Mouse (Mus musculus): ENCODE data around the gene Spock1. TPM values are rescaled to one million over a fixed set of nuclear protein-coding genes. Genes with fewer than 3 reads are reported as not detected.

The Spock1 gene
- total and polyA plus RNA-seq, 3 experiments, result not detected

DNA sequence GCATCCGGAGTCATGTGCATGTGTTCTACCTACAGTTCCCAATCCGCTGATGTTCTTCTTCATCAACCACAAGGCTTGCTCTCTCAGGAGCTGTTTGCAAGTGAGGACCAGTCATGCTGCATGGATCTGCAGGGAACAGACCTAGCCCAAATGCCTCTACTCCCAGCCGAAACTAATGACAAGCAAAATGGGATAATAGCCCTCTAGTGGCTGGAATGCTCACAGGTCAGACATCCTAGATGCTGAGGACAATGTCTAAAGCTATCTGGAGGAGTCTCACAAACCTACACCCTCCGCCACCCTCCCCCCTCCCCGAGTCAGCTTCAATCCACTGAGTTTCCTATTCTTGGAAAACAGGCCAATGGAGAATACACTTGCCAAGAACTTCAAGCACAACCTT, 358.4 kb downstream of the Spock1 start:
- no peak for TF ChIP-seq TCF12 (IDR thresholded peaks at IDR 0.05; ENCODE audit: low read depth, low read length)
- TF ChIP-seq SIN3A (IDR thresholded peaks at IDR 0.05; ENCODE audit: low read length), result no peak
- TF ChIP-seq ZKSCAN1 (IDR thresholded peaks at IDR 0.05; ENCODE audit: borderline replicate concordance, low read depth, low read length), result no peak
- TF ChIP-seq MAZ (IDR thresholded peaks at IDR 0.05; ENCODE audit: low read depth, low read length), result no peak
- TF ChIP-seq USF1 (IDR thresholded peaks at IDR 0.05; ENCODE audit: low read depth, low read length), result no peak
- no peak for TF ChIP-seq JUND (conservative IDR thresholded peaks at IDR 0.05; ENCODE audit: low read depth, low read length)
- no peak for TF ChIP-seq EP300 (IDR thresholded peaks at IDR 0.05; ENCODE audit: low read length)
- no peak for TF ChIP-seq E2F4 (IDR thresholded peaks at IDR 0.05; ENCODE audit: insufficient replicate concordance, low read depth, low read length)
- no peak for TF ChIP-seq USF2 (conservative IDR thresholded peaks at IDR 0.05; ENCODE audit: low read depth, low read length)
- TF ChIP-seq UBTF (IDR thresholded peaks at IDR 0.05; ENCODE audit: low read depth, low read length), result no peak
- TF ChIP-seq CTCF (conservative IDR thresholded peaks at IDR 0.05 in 1 of 2, IDR thresholded peaks at IDR 0.05 in 1 of 2; ENCODE audit: low read depth in 2 of 2, low read length in 2 of 2), result no peak
- no peak for DNase-seq (ENCODE audit: extremely low read depth)
- no peak overlapping the region for H3K4me3 ChIP-seq (replicated peaks in 1 of 3; ENCODE audit: low read depth in 2 of 3, low read length in 2 of 3, poor library complexity in 1 of 3)
- dilution Hi-C loops (cut with MboI; ENCODE audit: extremely low pct_ligation_motif_present, extremely low pct_unique_long_range_greater_than_20kb, low sequenced_read_pairs) (no loop called here), in situ Hi-C loops (cut with MboI; ENCODE audit: low pct_ligation_motif_present, low pct_unique_long_range_greater_than_20kb, low sequenced_read_pairs) (no loop called here)
- H3K27me3 ChIP-seq (replicated peaks), result no peaks in the 10 kb centered on the region
- no peak overlapping the region for H3K9ac ChIP-seq (ENCODE audit: insufficient read depth, low read depth)
- peaks cover 93% of the 10 kb centered on the region for H3K9me3 ChIP-seq (replicated peaks; ENCODE audit: low read length)
- H3K79me2 ChIP-seq (replicated peaks; ENCODE audit: control insufficient read depth, extremely low read depth, insufficient read depth, poor library complexity, severe bottlenecking), result no peaks in the 10 kb centered on the region
- H3K27ac ChIP-seq (ENCODE audit: insufficient read depth, low read depth), result no peak overlapping the region
- no peaks in the 10 kb centered on the region for H3K36me3 ChIP-seq (replicated peaks in 1 of 2; ENCODE audit: control insufficient read depth in 1 of 2, insufficient read depth in 1 of 2, low read length in 1 of 2)
- no peaks in the 10 kb centered on the region for H3K4me1 ChIP-seq (ENCODE audit: control insufficient read depth in 1 of 2, insufficient read depth in 2 of 2)
- no peak overlapping the region for H3K4me2 ChIP-seq (ENCODE audit: insufficient read depth, low read depth, poor library complexity, severe bottlenecking)

DNA sequence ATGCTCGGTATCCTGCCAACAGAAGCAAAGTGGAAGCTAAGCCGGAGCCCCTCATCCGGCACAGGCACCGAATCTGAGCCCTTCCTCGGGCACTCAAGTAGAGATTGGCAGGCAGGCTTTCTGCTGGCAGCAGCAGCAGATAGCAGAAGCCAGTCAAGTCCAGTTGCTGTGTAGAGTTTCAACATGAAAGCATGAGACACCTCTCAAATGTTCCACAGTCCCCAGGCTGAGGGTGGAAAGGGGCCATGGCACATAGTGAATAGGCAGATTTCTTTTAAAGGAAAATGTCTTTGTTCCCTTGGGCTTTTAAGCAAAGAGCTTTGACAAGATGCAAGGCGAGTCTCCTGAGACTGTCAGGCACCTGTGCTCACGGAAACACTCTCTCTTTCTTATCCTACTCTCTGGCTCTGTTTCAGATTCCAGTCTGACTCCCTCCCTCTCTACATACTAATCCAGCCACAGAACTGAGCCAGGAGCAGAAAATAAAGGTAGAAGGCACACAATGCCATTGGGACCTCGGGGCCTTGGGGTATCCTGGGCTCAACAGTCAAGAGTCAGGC, 371.1 kb downstream of the Spock1 start:
- no peaks in the 10 kb centered on the region for H3K36me3 ChIP-seq (replicated peaks in 1 of 2; ENCODE audit: control insufficient read depth in 1 of 2, insufficient read depth in 1 of 2, low read length in 1 of 2)
- no peak overlapping the region for H3K4me3 ChIP-seq (replicated peaks in 1 of 3; ENCODE audit: low read depth in 2 of 3, low read length in 2 of 3, poor library complexity in 1 of 3)
- dilution Hi-C loops (cut with MboI; ENCODE audit: extremely low pct_ligation_motif_present, extremely low pct_unique_long_range_greater_than_20kb, low sequenced_read_pairs) (no loop called here), in situ Hi-C loops (cut with MboI; ENCODE audit: low pct_ligation_motif_present, low pct_unique_long_range_greater_than_20kb, low sequenced_read_pairs) (no loop called here)
- H3K4me1 ChIP-seq (ENCODE audit: control insufficient read depth in 1 of 2, insufficient read depth in 2 of 2), result no peaks in the 10 kb centered on the region
- H3K9me3 ChIP-seq (replicated peaks; ENCODE audit: low read length), result peaks cover 90% of the 10 kb centered on the region
- TF ChIP-seq POLR2AphosphoS2 (IDR thresholded peaks at IDR 0.05; ENCODE audit: low read depth, low read length) (no peak), RCOR1 (conservative IDR thresholded peaks at IDR 0.05; ENCODE audit: low read depth, low read length) (no peak), TBP (conservative IDR thresholded peaks at IDR 0.05; ENCODE audit: low read depth, low read length) (no peak), ELF1 (IDR thresholded peaks at IDR 0.05; ENCODE audit: low read depth, low read length) (no peak)
- H3K27me3 ChIP-seq (replicated peaks), result no peaks in the 10 kb centered on the region
- no peak overlapping the region for H3K9ac ChIP-seq (ENCODE audit: insufficient read depth, low read depth)
- no peak overlapping the region for H3K27ac ChIP-seq (ENCODE audit: insufficient read depth, low read depth)
- H3K79me2 ChIP-seq (replicated peaks; ENCODE audit: control insufficient read depth, extremely low read depth, insufficient read depth, poor library complexity, severe bottlenecking), result no peaks in the 10 kb centered on the region
- no peak overlapping the region for H3K4me2 ChIP-seq (ENCODE audit: insufficient read depth, low read depth, poor library complexity, severe bottlenecking)
- no peak for DNase-seq (ENCODE audit: extremely low read depth)
